Mouse (Mus musculus) kidney, adult 8-10 months (tissue): ENCODE data around the gene Wwtr1.

Experiments used
- DNase-seq, 2 experiments: peaks; one replicate each; pipeline ENCODE4 v3.0.0; 2022

The Wwtr1 gene

GRCm38 (mm10) chr3:57511816-57512586, 63.7 kb downstream of the Wwtr1 start:
- DNase-seq, result peak in 1 of 2 experiments; percentile 38

- DNase-seq, result no peak
Measured at GRCm38 (mm10) chr3:57509945-57510675, 65.6 kb downstream of the Wwtr1 start.

GRCm38 (mm10) chr3:57505991-57506390, 69.7 kb downstream of the Wwtr1 start:
- peak; percentile 35 to 55 for DNase-seq

GRCm38 (mm10) chr3:57504756-57505155, 71.0 kb downstream of the Wwtr1 start:
- peak in 1 of 2 experiments; percentile 31 for DNase-seq

- no peak for DNase-seq
Measured at GRCm38 (mm10) chr3:57501596-57502220, 74.0 kb downstream of the Wwtr1 start.

GRCm38 (mm10) chr3:57500846-57501245, 74.9 kb downstream of the Wwtr1 start:
- no peak for DNase-seq

GRCm38 (mm10) chr3:57497791-57498190, 77.9 kb downstream of the Wwtr1 start:
- DNase-seq, result no peak

- DNase-seq, result no peak
Measured at GRCm38 (mm10) chr3:57496428-57496827, 79.3 kb downstream of the Wwtr1 start.

GRCm38 (mm10) chr3:57487455-57488153, 88.1 kb downstream of the Wwtr1 start:
- DNase-seq, result peak; percentile 41 to 48

GRCm38 (mm10) chr3:57486068-57486467, 89.6 kb downstream of the Wwtr1 start:
- no peak for DNase-seq

- no peak for DNase-seq
Measured at GRCm38 (mm10) chr3:57481981-57482380, 93.7 kb downstream of the Wwtr1 start.

GRCm38 (mm10) chr3:57480640-57481039, 95.1 kb downstream of the Wwtr1 start:
- no peak for DNase-seq

- DNase-seq, result peak; percentile 79 to 80
Measured at GRCm38 (mm10) chr3:57474421-57474820, 101.3 kb downstream of the Wwtr1 start.

- DNase-seq, result peak; percentile 37 to 38
Measured at GRCm38 (mm10) chr3:57472407-57472806, 103.3 kb downstream of the Wwtr1 start.

GRCm38 (mm10) chr3:57470981-57471601, 104.6 kb downstream of the Wwtr1 start:
- peak in 1 of 2 experiments; percentile 18 for DNase-seq

- DNase-seq, result peak; percentile 61 to 75
Measured at GRCm38 (mm10) chr3:57470326-57470725, 105.4 kb downstream of the Wwtr1 start.

GRCm38 (mm10) chr3:57469325-57469724, 106.4 kb downstream of the Wwtr1 start:
- no peak for DNase-seq

- DNase-seq, result no peak
Measured at GRCm38 (mm10) chr3:57466289-57466688, 109.4 kb downstream of the Wwtr1 start.

GRCm38 (mm10) chr3:57463302-57463701, 112.4 kb downstream of the Wwtr1 start:
- DNase-seq, result no peak

GRCm38 (mm10) chr3:57458652-57459051, 117.1 kb downstream of the Wwtr1 start:
- no peak for DNase-seq

GRCm38 (mm10) chr3:57448445-57448844, 127.3 kb downstream of the Wwtr1 start:
- peak; percentile 54 to 79 for DNase-seq

GRCm38 (mm10) chr3:57447889-57448288, 127.8 kb downstream of the Wwtr1 start:
- no peak for DNase-seq
